Mouse (Mus musculus) splenic B cell, adult 2 months (primary cell): ENCODE data around the gene Nckap5.

ENCODE experiments used
- DNase-seq: peaks from one replicate; pipeline ENCODE4 v3.0.0-alpha.2; 2011; ENCODE audit warnings: low read depth, low spot score
- H3K27me3 ChIP-seq: 2 replicates; pipeline ENCODE4 v1.6.1; 2012; ENCODE audit warnings: mild to moderate bottlenecking, low read length, moderate library complexity, mixed read lengths; ENCODE audit not compliant: control insufficient read depth, poor library complexity, insufficient read depth, severe bottlenecking
- H3K36me3 ChIP-seq: 2 replicates; pipeline ENCODE4 v1.6.1; 2012; ENCODE audit warnings: mild to moderate bottlenecking, low read length, moderate library complexity, mixed read lengths; ENCODE audit not compliant: control insufficient read depth, poor library complexity, insufficient read depth, severe bottlenecking

Gene Nckap5

GRCm38 (mm10) chr1:126005672-126006071 is 824.9 kb downstream of the Nckap5 start:
- Histone ChIP-seq H3K27me3 (no peaks in the 10 kb centered on the region), H3K36me3 (no peaks in the 10 kb centered on the region)
- no peak for DNase-seq

- H3K27me3 ChIP-seq, result no peaks in the 10 kb centered on the region
- no peak for DNase-seq
- no peaks in the 10 kb centered on the region for H3K36me3 ChIP-seq
Measured at GRCm38 (mm10) chr1:125996540-125996939, 834.1 kb downstream of the Nckap5 start.

GRCm38 (mm10) chr1:125987803-125988202 is 842.8 kb downstream of the Nckap5 start:
- H3K27me3 ChIP-seq, result no peaks in the 10 kb centered on the region
- DNase-seq, result no peak
- no peaks in the 10 kb centered on the region for H3K36me3 ChIP-seq

- no peak for DNase-seq
- H3K27me3 ChIP-seq, result no peaks in the 10 kb centered on the region
- H3K36me3 ChIP-seq, result no peaks in the 10 kb centered on the region
Measured at GRCm38 (mm10) chr1:125984570-125984969, 846.0 kb downstream of the Nckap5 start.

GRCm38 (mm10) chr1:125974649-125975048 is 856.0 kb downstream of the Nckap5 start:
- H3K36me3 ChIP-seq, result no peaks in the 10 kb centered on the region
- no peak for DNase-seq
- no peaks in the 10 kb centered on the region for H3K27me3 ChIP-seq

- DNase-seq, result no peak
- Histone ChIP-seq H3K27me3 (no peaks in the 10 kb centered on the region), H3K36me3 (no peaks in the 10 kb centered on the region)
Measured at GRCm38 (mm10) chr1:125971933-125972332, 858.7 kb downstream of the Nckap5 start.

- DNase-seq, result no peak
- H3K27me3 ChIP-seq, result no peaks in the 10 kb centered on the region
- H3K36me3 ChIP-seq, result no peaks in the 10 kb centered on the region
Measured at GRCm38 (mm10) chr1:125967671-125968070, 862.9 kb downstream of the Nckap5 start.

GRCm38 (mm10) chr1:125951026-125951425 is 879.6 kb downstream of the Nckap5 start:
- no peaks in the 10 kb centered on the region for H3K27me3 ChIP-seq
- no peak for DNase-seq
- no peaks in the 10 kb centered on the region for H3K36me3 ChIP-seq

GRCm38 (mm10) chr1:125949076-125949475 is 881.5 kb downstream of the Nckap5 start:
- no peak for DNase-seq
- no peaks in the 10 kb centered on the region for H3K36me3 ChIP-seq
- H3K27me3 ChIP-seq, result no peaks in the 10 kb centered on the region

- H3K36me3 ChIP-seq, result no peaks in the 10 kb centered on the region
- no peak for DNase-seq
- no peaks in the 10 kb centered on the region for H3K27me3 ChIP-seq
Measured at GRCm38 (mm10) chr1:125945136-125945535, 885.5 kb downstream of the Nckap5 start.

- Histone ChIP-seq H3K27me3 (no peaks in the 10 kb centered on the region), H3K36me3 (no peaks in the 10 kb centered on the region)
- no peak for DNase-seq
Measured at GRCm38 (mm10) chr1:125943305-125943704, 887.3 kb downstream of the Nckap5 start.

- DNase-seq, result no peak
- H3K27me3 ChIP-seq, result no peaks in the 10 kb centered on the region
- H3K36me3 ChIP-seq, result no peaks in the 10 kb centered on the region
Measured at GRCm38 (mm10) chr1:125925486-125925885, 905.1 kb downstream of the Nckap5 start.

- no peak for DNase-seq
- H3K27me3 ChIP-seq, result no peaks in the 10 kb centered on the region
Measured at GRCm38 (mm10) chr1:125923062-125923461, 907.5 kb downstream of the Nckap5 start.

GRCm38 (mm10) chr1:125920696-125921095 is 909.9 kb downstream of the Nckap5 start:
- H3K36me3 ChIP-seq, result no peaks in the 10 kb centered on the region
- no peaks in the 10 kb centered on the region for H3K27me3 ChIP-seq
- no peak for DNase-seq

More at GRCm38 (mm10) chr1:125923062-125923461, 907.5 kb downstream of the Nckap5 start:
- H3K36me3 ChIP-seq, result no peaks in the 10 kb centered on the region

GRCm38 (mm10) chr1:125912601-125913600 is 917.7 kb downstream of the Nckap5 start, which contains the start of gene Lypd1:
TSS of gene Lypd1 (minus strand) at chr1:125913101.
- DNase-seq, result no peak
- Histone ChIP-seq H3K27me3 (no peaks in the 10 kb centered on the region), H3K36me3 (no peaks in the 10 kb centered on the region)
